Mouse (Mus musculus): Measurements from ENCODE around the gene Ssr1. TPM values are rescaled to one million over a fixed set of nuclear protein-coding genes. Genes with fewer than 3 reads are reported as not detected.

The Ssr1 gene
- polyA plus RNA-seq, 1 experiment from 2014 or later = 67.2 TPM

DNA sequence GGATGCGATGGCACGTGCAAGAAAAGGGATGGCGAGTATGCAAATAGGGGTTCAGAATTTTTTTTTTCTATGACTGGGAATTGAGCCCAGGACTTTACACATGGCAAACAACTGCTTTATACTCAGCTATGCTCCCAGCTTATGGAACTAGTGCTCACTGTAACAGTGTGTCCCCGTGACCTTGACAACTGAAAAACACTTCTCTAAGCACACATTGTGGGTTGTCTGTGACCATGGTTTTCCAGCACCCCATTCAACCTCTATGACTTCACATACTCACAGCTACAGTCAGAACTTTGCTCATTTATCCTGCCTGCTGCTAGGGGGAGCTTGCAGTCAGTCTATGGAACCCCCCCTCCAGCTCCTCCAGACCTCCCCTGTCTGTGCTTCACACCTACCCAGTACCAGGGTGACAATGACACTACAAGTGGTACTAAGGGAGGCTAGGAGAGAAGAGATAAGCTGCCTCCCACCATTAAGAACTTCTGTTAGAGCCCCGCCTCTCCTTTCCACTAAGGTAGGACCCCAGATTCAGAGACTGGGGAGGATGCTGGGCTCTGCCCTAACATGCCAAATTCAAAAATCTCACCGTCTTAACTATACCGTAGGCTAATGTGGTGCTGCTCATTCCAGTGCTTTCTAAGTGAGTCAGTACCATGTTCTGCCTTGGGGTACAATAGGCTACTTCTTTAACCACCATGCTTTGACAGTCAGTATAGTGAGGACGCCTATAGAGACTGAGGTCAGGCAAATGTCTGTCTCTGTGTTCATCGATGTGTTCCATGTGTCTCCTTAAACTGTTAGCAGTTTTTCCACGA lies 70.2 kb downstream of the Ssr1 start:
- ATAC-seq (ENCODE audit: low FRiP score) = no peak
- H3K4me2 ChIP-seq = no peak overlapping the region
- H3K9ac ChIP-seq = no peak overlapping the region
- H3K4me1 ChIP-seq (replicated peaks) = no peaks in the 10 kb centered on the region
- WGBS = 88% methylated on average over 10 of the region's 10 CpGs
- no peaks in the 10 kb centered on the region for H3K36me3 ChIP-seq
- H3K27me3 ChIP-seq = no peaks in the 10 kb centered on the region
- H3K27ac ChIP-seq = no peak overlapping the region
- H3K4me3 ChIP-seq = no peak overlapping the region
- no peaks in the 10 kb centered on the region for H3K9me3 ChIP-seq

DNA sequence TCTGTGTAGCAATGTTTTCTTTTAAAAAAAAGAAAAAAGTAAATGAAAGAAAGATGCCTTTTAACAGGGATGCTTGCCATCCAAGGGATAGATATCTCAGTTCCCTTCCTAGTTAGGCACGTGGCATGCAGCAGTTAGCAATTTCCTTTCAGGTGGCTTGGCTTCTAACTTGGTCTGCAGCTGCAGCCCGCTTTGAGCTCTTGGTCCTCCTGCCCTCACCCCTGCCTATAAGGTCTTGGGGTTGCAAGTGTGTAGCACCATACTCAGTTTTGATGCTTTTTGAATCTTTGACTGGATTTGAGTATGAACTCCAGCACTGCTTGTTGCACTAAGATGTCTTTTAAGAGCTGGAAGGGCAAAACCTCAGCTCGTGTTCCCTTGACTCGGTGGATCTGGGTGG lies 70.9 kb downstream of the Ssr1 start:
- ATAC-seq (ENCODE audit: low FRiP score) = no peak

DNA sequence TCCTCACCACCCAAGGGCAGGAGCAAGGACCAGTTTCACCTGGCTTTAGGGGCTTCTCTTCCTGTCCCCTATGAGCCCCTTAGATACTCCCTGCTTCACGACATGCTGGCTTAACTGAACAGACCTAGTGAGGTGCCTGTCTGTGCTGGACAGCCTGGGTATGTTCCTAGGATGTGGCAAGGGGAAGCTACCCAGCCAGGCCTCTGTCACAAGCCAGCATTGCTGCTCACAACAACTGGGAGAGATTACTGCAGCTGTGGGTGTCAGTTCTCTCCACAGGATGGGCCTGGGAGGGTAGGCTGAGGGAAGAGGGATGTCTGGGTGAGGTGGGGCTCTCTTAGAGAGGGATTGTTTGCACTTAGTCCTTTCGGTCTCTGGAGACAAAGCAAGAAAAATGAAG lies 73.3 kb downstream of the Ssr1 start:
- no peak overlapping the region for H3K9ac ChIP-seq
- no peak for ATAC-seq (ENCODE audit: low FRiP score)
- H3K4me1 ChIP-seq (replicated peaks) = no peaks in the 10 kb centered on the region
- no peaks in the 10 kb centered on the region for H3K36me3 ChIP-seq
- no peak overlapping the region for H3K27ac ChIP-seq
- H3K9me3 ChIP-seq = no peaks in the 10 kb centered on the region
- H3K4me3 ChIP-seq = no peak overlapping the region
- 36% methylated on average over 2 of the region's 2 CpGs for WGBS
- no peaks in the 10 kb centered on the region for H3K27me3 ChIP-seq
- no peak overlapping the region for H3K4me2 ChIP-seq

More for the DNA sequence above, 70.9 kb downstream of the Ssr1 start:
- Histone ChIP-seq H3K9me3 (no peaks in the 10 kb centered on the region), H3K27me3 (no peaks in the 10 kb centered on the region), H3K9ac (no peak overlapping the region), H3K4me3 (no peak overlapping the region), H3K36me3 (no peaks in the 10 kb centered on the region), H3K4me2 (no peak overlapping the region), H3K4me1 (replicated peaks) (no peaks in the 10 kb centered on the region), H3K27ac (no peak overlapping the region)
- WGBS = 91% methylated on average over 4 of the region's 4 CpGs

GRCm38 (mm10) chr13:37919711-37920277 lies 74.2 kb downstream of the Ssr1 start:
- Histone ChIP-seq H3K4me1 (replicated peaks) (no peaks in the 10 kb centered on the region), H3K27me3 (no peaks in the 10 kb centered on the region), H3K27ac (no peak overlapping the region), H3K9ac (no peak overlapping the region), H3K4me2 (no peak overlapping the region), H3K36me3 (no peaks in the 10 kb centered on the region), H3K9me3 (no peaks in the 10 kb centered on the region), H3K4me3 (no peak overlapping the region)
- no peak for ATAC-seq (ENCODE audit: low FRiP score)
- WGBS = 94% methylated on average over 3 of the region's 3 CpGs

DNA sequence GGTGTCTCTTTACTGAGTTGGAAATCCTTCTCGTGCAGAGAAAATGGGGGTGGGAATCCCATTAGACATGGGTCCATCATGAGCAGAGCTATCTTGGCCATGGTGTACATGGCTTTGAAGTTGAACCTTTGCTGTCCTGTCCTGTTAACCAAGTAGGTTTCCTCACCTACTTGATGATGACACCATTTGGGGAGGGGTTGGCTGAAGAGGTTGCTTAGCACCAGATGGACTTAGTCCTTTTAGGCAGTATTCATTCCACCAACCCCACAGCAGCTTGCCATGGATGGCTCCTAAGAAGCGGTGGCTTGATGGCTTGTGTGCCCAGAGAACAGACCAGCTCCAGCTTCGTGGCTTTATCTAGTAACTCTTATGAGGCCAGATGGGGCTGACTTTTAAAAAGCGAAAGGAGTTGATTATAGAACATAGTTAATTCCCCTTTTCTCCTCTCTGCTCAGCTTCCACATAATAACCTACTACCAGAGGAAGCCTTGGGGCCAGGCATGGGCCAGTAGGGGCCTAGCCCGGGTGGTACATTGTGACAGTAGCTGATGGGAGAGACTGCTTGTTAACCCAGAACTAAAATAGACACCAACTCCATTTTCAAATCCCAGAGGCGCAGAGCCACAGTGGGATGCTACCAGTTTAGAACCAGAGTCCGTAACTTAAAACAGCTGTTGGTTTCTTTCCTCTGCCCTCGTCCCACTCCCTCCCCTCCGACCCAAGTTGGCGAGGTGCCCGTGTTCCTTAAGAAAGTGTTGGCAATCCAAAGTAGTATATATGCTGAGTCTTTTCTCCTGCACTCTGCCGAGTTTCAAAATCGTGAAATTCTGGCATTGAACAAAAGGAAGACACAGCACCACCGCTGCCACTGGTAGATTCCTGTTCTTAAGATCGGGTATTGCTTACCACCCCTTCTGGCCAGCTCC lies 75.4 kb downstream of the Ssr1 start:
- no peaks in the 10 kb centered on the region for H3K36me3 ChIP-seq
- no peak overlapping the region for H3K4me3 ChIP-seq
- H3K27me3 ChIP-seq = no peaks in the 10 kb centered on the region
- H3K9me3 ChIP-seq = no peaks in the 10 kb centered on the region
- no peak overlapping the region for H3K4me2 ChIP-seq
- no peak overlapping the region for H3K27ac ChIP-seq
- 89% methylated on average over 15 of the region's 15 CpGs for WGBS
- H3K9ac ChIP-seq = no peak overlapping the region
- no peak for ATAC-seq (ENCODE audit: low FRiP score)
- no peaks in the 10 kb centered on the region for H3K4me1 ChIP-seq (replicated peaks)

Other genes with a start within 250 kb of the Ssr1 start
- 2.5 and 3.2 TPM in 2 replicates for gene Rreb1, start 215.8 kb downstream of the Ssr1 start, polyA plus RNA-seq (2015; fragmentation: Nextera tagmentation; extraction: Ambion mirVana)
- gene Riok1, start 42.8 kb upstream of the Ssr1 start, polyA plus RNA-seq (2015; fragmentation: Nextera tagmentation; extraction: Ambion mirVana) = 62.7 and 63.8 TPM in 2 replicates
- 2.4 and 2.7 TPM in 2 replicates for gene Cage1, start 42.9 kb upstream of the Ssr1 start, polyA plus RNA-seq (2015; fragmentation: Nextera tagmentation; extraction: Ambion mirVana)
- 0.30 and 0.31 TPM in 2 replicates for gene Dsp, start 157.1 kb upstream of the Ssr1 start, polyA plus RNA-seq (2015; fragmentation: Nextera tagmentation; extraction: Ambion mirVana)
- 29.1 and 32.4 TPM in 2 replicates for gene Snrnp48, start 210.7 kb upstream of the Ssr1 start, polyA plus RNA-seq (2015; fragmentation: Nextera tagmentation; extraction: Ambion mirVana)

Data from hindbrain, embryonic 13.5 days (tissue).